Mouse (Mus musculus) liver, embryonic 14.5 days (tissue): ENCODE data around the gene H2al1h.
"Not testable (repeated sequence)": the region's sequence is repeated elsewhere in the genome, so short reads cannot be mapped to it uniquely, and the experiment has no call there.

Experiments used
- CTCF ChIP-seq: IDR thresholded peaks from 2 replicates; pipeline ENCODE4 v1.5.1; 2016; ENCODE audit warnings: antibody characterized with exemption, low read depth, control low read depth
- EP300 ChIP-seq: IDR thresholded peaks from 2 replicates; pipeline ENCODE4 v1.6.1; 2016; ENCODE audit warnings: antibody characterized with exemption, low read depth

DNA sequence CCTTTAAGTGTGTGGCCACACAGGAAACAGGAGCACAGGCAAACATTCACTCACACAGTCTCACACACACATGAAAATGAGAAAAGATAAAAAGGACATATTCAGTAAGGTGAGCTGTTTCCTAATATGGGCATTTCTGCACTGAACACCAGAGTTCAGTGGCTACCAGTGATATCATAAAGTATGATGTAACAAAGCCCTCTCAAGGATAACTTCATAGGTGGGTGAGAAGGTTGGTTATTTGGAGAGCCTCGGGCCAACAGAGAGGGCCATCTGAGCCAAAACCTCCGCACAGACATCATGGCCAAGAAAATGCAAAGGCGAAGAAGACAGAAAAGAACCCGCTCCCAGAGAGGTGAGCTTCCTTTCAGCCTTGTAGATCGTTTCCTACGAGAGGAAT lies 6.4 kb upstream of the H2al1h start, which contains the start of gene H2al1f:
- TF ChIP-seq CTCF, EP300: not testable (repeated sequence)
